Mouse (Mus musculus) midbrain, postnatal 0 days (tissue): ENCODE data around the gene Igf2r. TPM values are rescaled to one million over a fixed set of nuclear protein-coding genes. Genes with fewer than 3 reads are reported as not detected.
"Not testable (repeated sequence)": the region's sequence is repeated elsewhere in the genome, so short reads cannot be mapped to it uniquely, and the experiment has no call there.

Experiments
- ATAC-seq: fragments of 200-750 bp; cut with Nextera tagmentation; 2 replicates; pipeline ENCODE4 v1.8.0; 2017; ENCODE audit warnings: moderate number of reproducible peaks, mild to moderate bottlenecking, moderate TSS enrichment, moderate library complexity; ENCODE audit not compliant: low FRiP score
- DNase-seq: peaks from one replicate; pipeline ENCODE4 v3.0.0-alpha.2; 2015; ENCODE audit warnings: low spot score
- H3K27ac ChIP-seq: fragments of 300-500 bp; sonication (generic); 2 replicates; pipeline ENCODE4 v1.5.1; 2014; ENCODE audit warnings: low read depth, mild to moderate bottlenecking, low read length, mixed read lengths
- H3K27me3 ChIP-seq: fragments of 300-500 bp; sonication (generic); 2 replicates; pipeline ENCODE4 v1.6.1; 2014; ENCODE audit warnings: low read length, control low read depth, mixed read lengths; ENCODE audit not compliant: insufficient read depth
- H3K36me3 ChIP-seq: fragments of 300-500 bp; sonication (generic); 2 replicates; pipeline ENCODE4 v1.6.1; 2014; ENCODE audit warnings: low read length, control low read depth, mixed read lengths; ENCODE audit not compliant: insufficient read depth
- H3K4me1 ChIP-seq: fragments of 300-500 bp; sonication (generic); 2 replicates; pipeline ENCODE4 v1.6.1; 2014; ENCODE audit warnings: mild to moderate bottlenecking, control low read depth, antibody characterized with exemption, low read length, mixed read lengths; ENCODE audit not compliant: insufficient read depth
- H3K4me2 ChIP-seq: fragments of 300-500 bp; sonication (generic); 2 replicates; pipeline ENCODE4 v1.6.1; 2014; ENCODE audit warnings: low read depth, mild to moderate bottlenecking, low read length, mixed read lengths; ENCODE audit not compliant: poor library complexity, severe bottlenecking
- H3K4me3 ChIP-seq: fragments of 300-500 bp; sonication (generic); 2 replicates; pipeline ENCODE4 v1.5.1; 2014; ENCODE audit warnings: low read depth, mild to moderate bottlenecking, low read length, moderate library complexity
- H3K9ac ChIP-seq: fragments of 300-500 bp; sonication (generic); replicated peaks from 2 replicates; pipeline ENCODE4 v1.6.1; 2014; ENCODE audit warnings: mild to moderate bottlenecking, low read length, moderate library complexity, mixed read lengths; ENCODE audit not compliant: poor library complexity, severe bottlenecking
- H3K9me3 ChIP-seq: fragments of 300-500 bp; sonication (generic); 2 replicates; pipeline ENCODE4 v1.6.1; 2016; ENCODE audit warnings: low read length, control low read depth
- CTCF ChIP-seq: IDR thresholded peaks from 2 replicates; pipeline ENCODE4 v1.5.1; 2016; ENCODE audit warnings: antibody characterized with exemption, mild to moderate bottlenecking
- WGBS: fragments of 180-500 bp; shearing (Covaris S2); extraction: QIAGEN DNeasy Blood & Tissue Kit; methylation state at CpG from one replicate; pipeline ENCODE4 v1.1.7; 2014; 5-methylcytosine and 5-hydroxymethylcytosine counted together
- polyA plus RNA-seq: library from polyadenylated mRNA; unstranded; fragments of >200 nt; fragmentation: Nextera tagmentation; extraction: Ambion mirVana; gene quantifications from 2 replicates; pipeline ENCODE4 v1.2.1, GENCODE M21; 2015
- total RNA-seq: library from RNA; depleted of rRNA; stranded (reverse); fragments of >200 nt; gene quantifications from 2 replicates; pipeline ENCODE4 v1.2.3, GENCODE M21; 2014

Gene Igf2r
- total and polyA plus RNA-seq, 2 experiments from 2014 or later = 5.4 to 31.7 TPM

- TF ChIP-seq CTCF = no peak
- Histone ChIP-seq H3K4me1 (no peaks in the 10 kb centered on the region), H3K9me3 (no peaks in the 10 kb centered on the region), H3K27ac (no peak overlapping the region), H3K27me3 (no peaks in the 10 kb centered on the region), H3K4me3 (no peak overlapping the region), H3K9ac (no peak overlapping the region), H3K36me3 (peaks cover 54% of the 10 kb centered on the region), H3K4me2 (no peak overlapping the region)
- 97% methylated on average over 13 of the region's 13 CpGs for WGBS
- ATAC-seq (no peak), DNase-seq (no peak)
Measured at GRCm38 (mm10) chr17:12683582-12683981, 85.9 kb downstream of the Igf2r start.

DNA sequence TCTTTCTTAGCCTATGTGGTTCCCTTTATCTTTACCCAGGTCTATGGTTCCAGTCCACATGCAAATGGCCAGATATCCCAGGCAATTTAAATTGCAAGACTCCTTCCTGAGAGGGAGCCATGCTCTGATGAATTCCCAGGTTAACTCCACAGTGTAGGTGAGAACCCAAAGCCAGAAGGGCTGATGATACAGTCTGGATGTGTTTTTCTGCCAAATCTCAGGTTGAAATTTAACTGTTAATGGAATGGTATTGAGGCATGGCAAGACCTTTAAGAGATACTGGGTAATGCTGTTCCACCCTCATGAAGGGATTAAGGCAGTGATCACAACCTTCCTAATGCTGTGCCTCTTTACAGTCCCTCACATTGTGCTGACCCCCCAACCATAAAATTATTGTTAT, 91.2 kb downstream of the Igf2r start:
- ATAC-seq (no peak), DNase-seq (no peak)
- no peak overlapping the region for H3K4me3 ChIP-seq
- H3K27me3 ChIP-seq = no peaks in the 10 kb centered on the region
- no peaks in the 10 kb centered on the region for H3K9me3 ChIP-seq
- H3K9ac ChIP-seq = no peak overlapping the region
- no peak overlapping the region for H3K27ac ChIP-seq
- no peak overlapping the region for H3K4me2 ChIP-seq
- no peak for TF ChIP-seq CTCF
- peaks cover 4% of the 10 kb centered on the region for H3K36me3 ChIP-seq
- H3K4me1 ChIP-seq = no peaks in the 10 kb centered on the region

- ATAC-seq (no peak), DNase-seq (no peak)
- H3K9me3 ChIP-seq = no peaks in the 10 kb centered on the region
- H3K4me2 ChIP-seq = no peak overlapping the region
- no peak overlapping the region for H3K4me3 ChIP-seq
- H3K4me1 ChIP-seq = no peaks in the 10 kb centered on the region
- H3K9ac ChIP-seq = no peak overlapping the region
- TF ChIP-seq CTCF = no peak
- no peaks in the 10 kb centered on the region for H3K27me3 ChIP-seq
- H3K27ac ChIP-seq = no peak overlapping the region
- H3K36me3 ChIP-seq = no peaks in the 10 kb centered on the region
Measured at GRCm38 (mm10) chr17:12677139-12677538, 92.3 kb downstream of the Igf2r start.

GRCm38 (mm10) chr17:12675646-12676045, 93.8 kb downstream of the Igf2r start, which contains the start of gene Slc22a1:
Gene Slc22a1, minus strand, starts transcription at chr17:12675829.
- Histone ChIP-seq H3K4me1 (no peaks in the 10 kb centered on the region), H3K27ac (no peak within 1 kb of the TSS), H3K27me3 (no peaks in the 10 kb centered on the region), H3K4me2 (no peak within 1 kb of the TSS), H3K9me3 (no peaks in the 10 kb centered on the region), H3K9ac (no peak within 1 kb of the TSS), H3K36me3 (no peaks in the 10 kb centered on the region), H3K4me3 (no peak within 1 kb of the TSS)
- no peak for ATAC-seq
- DNase-seq = no peak
- no peak for TF ChIP-seq CTCF
- WGBS = 88% methylated on average over 7 of the region's 7 CpGs

GRCm38 (mm10) chr17:12674980-12675379, 94.5 kb downstream of the Igf2r start:
- H3K9me3 ChIP-seq, H3K27me3 ChIP-seq, H3K4me2 ChIP-seq, H3K4me1 ChIP-seq, H3K36me3 ChIP-seq, H3K9ac ChIP-seq, H3K27ac ChIP-seq, DNase-seq, H3K4me3 ChIP-seq, ATAC-seq: not testable (repeated sequence)
- 89% methylated on average over 7 of the region's 7 CpGs for WGBS

GRCm38 (mm10) chr17:12673871-12674270, 95.6 kb downstream of the Igf2r start:
- Histone ChIP-seq H3K9ac (no peak overlapping the region), H3K27ac (no peak overlapping the region), H3K9me3 (no peaks in the 10 kb centered on the region), H3K4me2 (no peak overlapping the region), H3K4me3 (no peak overlapping the region), H3K36me3 (no peaks in the 10 kb centered on the region), H3K4me1 (no peaks in the 10 kb centered on the region), H3K27me3 (no peaks in the 10 kb centered on the region)
- 58% methylated on average over 3 of the region's 3 CpGs for WGBS
- no peak for ATAC-seq
- DNase-seq = no peak
- no peak for TF ChIP-seq CTCF
